Mouse (Mus musculus): Measurements from ENCODE around the gene Bcr. TPM values are rescaled to one million over a fixed set of nuclear protein-coding genes. Genes with fewer than 3 reads are reported as not detected.

Bcr gene
- polyA plus RNA-seq, 1 experiment from 2014 or later: 2.4 TPM

DNA sequence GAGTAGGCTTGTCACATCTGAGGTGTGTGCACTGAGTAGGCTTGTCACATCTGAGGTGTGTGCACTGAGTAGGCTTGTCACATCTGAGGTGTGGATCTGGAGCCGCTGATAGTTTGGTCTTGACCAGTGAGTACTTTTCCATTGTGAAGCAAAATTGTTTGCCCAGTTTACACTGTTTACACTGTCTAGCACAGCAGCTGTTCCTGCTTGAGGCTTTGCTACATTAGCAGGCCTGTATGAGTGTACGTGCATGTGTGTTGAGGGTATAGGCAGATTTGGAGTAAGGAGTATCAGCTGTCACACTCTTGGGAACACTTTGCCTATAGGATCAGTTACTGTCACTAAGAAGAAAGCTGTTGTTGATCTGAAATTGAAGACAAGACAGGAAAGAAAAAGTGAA is 173.1 kb downstream of the Bcr start:
- Histone ChIP-seq H3K4me1 (no peaks in the 10 kb centered on the region), H3K4me3 (no peak overlapping the region)
- ATAC-seq: no peak

More for the DNA sequence above, 173.1 kb downstream of the Bcr start:
- no peak overlapping the region for H3K4me2 ChIP-seq
- 76% methylated on average over 2 of the region's 2 CpGs for WGBS (ENCODE audit: insufficient replicate concordance)
- H3K9ac ChIP-seq: no peak overlapping the region
- peaks cover 36% of the 10 kb centered on the region for H3K36me3 ChIP-seq
- H3K27ac ChIP-seq: no peak overlapping the region
- H3K27me3 ChIP-seq (replicated peaks): no peaks in the 10 kb centered on the region
- H3K9me3 ChIP-seq (replicated peaks): no peaks in the 10 kb centered on the region

Other genes starting within 250 kb of the Bcr start
- gene Gnaz, start 93.4 kb upstream of the Bcr start, polyA plus RNA-seq (2016; fragmentation: Nextera tagmentation; extraction: Ambion mirVana): 9.0 and 9.6 TPM in 2 replicates
- 0.08 TPM in 1 of 2 replicates, not detected in the other for gene Rsph14, start 28.0 kb upstream of the Bcr start, polyA plus RNA-seq (2016; fragmentation: Nextera tagmentation; extraction: Ambion mirVana)
- 3.4 and 4.1 TPM in 2 replicates for gene Rab36, start 23.5 kb upstream of the Bcr start, polyA plus RNA-seq (2016; fragmentation: Nextera tagmentation; extraction: Ambion mirVana)
- gene Specc1l, start 151.5 kb downstream of the Bcr start, polyA plus RNA-seq (2016; fragmentation: Nextera tagmentation; extraction: Ambion mirVana): 13.2 and 13.4 TPM in 2 replicates

Measured in liver, embryonic 12.5 days (tissue).